Comparison of ENCODE assay signal across 10 mouse cellular contexts in the genomic region with DNA sequence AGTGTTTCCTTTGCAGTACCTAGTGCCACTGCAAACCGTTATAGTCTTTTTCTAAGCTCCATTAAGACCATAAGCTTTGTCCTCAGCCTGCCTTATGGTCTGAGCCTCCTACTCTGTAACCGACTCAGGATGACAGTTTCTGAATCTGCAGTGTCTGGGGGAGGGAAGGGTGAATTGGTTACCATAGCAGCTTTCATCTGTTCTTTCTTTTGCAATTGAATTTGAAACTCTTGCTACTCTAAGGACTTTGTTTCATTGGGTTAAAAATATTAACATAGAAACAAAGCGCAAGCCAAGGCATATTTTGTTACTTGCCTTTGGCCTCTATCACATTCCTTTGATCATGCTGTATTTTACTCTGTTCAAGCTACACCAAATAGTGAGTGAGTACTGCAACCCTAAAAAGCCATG. TPM values are rescaled to one million over a fixed set of nuclear protein-coding genes. Genes with fewer than 3 reads are reported as not detected.
DNase-seq lines count a peak whose midpoint lies in the region; ATAC-seq and TF ChIP-seq lines count a peak whose summit lies in the region.
"Had no signal": no experiment of that assay in that cellular context is flagged by ENCODE, and none has a peak within 500 bp of the region (broad histone marks: within the 10 kb centered on the region; RNA-seq: fewer than 3 reads in every experiment).

No protein-coding gene starts in this region.

- H3K36me3 ChIP-seq in intestine, postnatal 0 days (ENCODE audit: control insufficient read depth, insufficient read depth), result peaks cover 9% of the 10 kb centered on the region; the same call in 1 of the 2 replicates

- no peaks in the 10 kb centered on the region for H3K27me3 ChIP-seq in intestine, postnatal 0 days (replicated peaks; ENCODE audit: control insufficient read depth, insufficient read depth, low read length)
- H3K27me3 ChIP-seq: embryonic facial prominence, embryonic 15.5 days; liver, embryonic 15.5 days had no signal

- TF ChIP-seq CTCF in intestine, postnatal 0 days (IDR thresholded peaks at IDR 0.05; ENCODE audit: low read depth), result no peak

- H3K4me3 ChIP-seq in intestine, postnatal 0 days (ENCODE audit: low read depth, low read length), result no peak overlapping the region
- H3K4me3 ChIP-seq: embryonic facial prominence, embryonic 15.5 days; liver, embryonic 15.5 days had no signal

- 62% methylated on average over 3 of the region's 3 CpGs for WGBS in intestine, postnatal 0 days

- peak; percentile 62 for ATAC-seq in frontal cortex, adult (ENCODE audit: low TSS enrichment)
- no peak for ATAC-seq in intestine, postnatal 0 days

- no peaks in the 10 kb centered on the region for H3K4me1 ChIP-seq in intestine, postnatal 0 days (replicated peaks; ENCODE audit: control insufficient read depth, insufficient read depth, low read length)

- H3K9ac ChIP-seq in intestine, postnatal 0 days (ENCODE audit: low read depth, low read length), result no peak overlapping the region
- H3K9ac ChIP-seq: embryonic facial prominence, embryonic 15.5 days; liver, embryonic 15.5 days had no signal

- H3K27ac ChIP-seq in intestine, postnatal 0 days (ENCODE audit: low read depth, low read length), result no peak overlapping the region
- H3K27ac ChIP-seq: embryonic facial prominence, embryonic 15.5 days; liver, embryonic 15.5 days had no signal

- H3K9me3 ChIP-seq in intestine, postnatal 0 days (ENCODE audit: control insufficient read depth), result no peaks in the 10 kb centered on the region
- H3K9me3 ChIP-seq: embryonic facial prominence, embryonic 15.5 days; liver, embryonic 15.5 days had no signal

- no peak overlapping the region for H3K4me2 ChIP-seq in intestine, postnatal 0 days (replicated peaks; ENCODE audit: low read depth)
- H3K4me2 ChIP-seq: embryonic facial prominence, embryonic 15.5 days; liver, embryonic 15.5 days had no signal

- no peak for DNase-seq in frontal cortex, postnatal 10 days (ENCODE audit: low spot score in 2 of 2)
- peak; percentile 32 for DNase-seq in layer of hippocampus, adult 11-12 months (ENCODE audit: low spot score)
- DNase-seq in layer of hippocampus, postnatal 25 days (ENCODE audit: extremely low spot score in 1 of 2, low spot score in 1 of 2), result no peak
- DNase-seq in right cerebral cortex, adult 2 months (ENCODE audit: low spot score in 2 of 2), result peak; percentile 37 to 44
- no peak for DNase-seq in right cerebral cortex, postnatal 14 days
- no peak for DNase-seq in cerebellum, adult 18-20 months

RNA-seq across cellular contexts. Expression of a gene that starts 49.6 kb away (rescaled TPM):
- 10 to 100 TPM; 16.8 to 17.9 TPM for total RNA-seq in layer of hippocampus, postnatal 25 days (2021)
- polyA plus RNA-seq in intestine, postnatal 0 days (2015; fragmentation: Nextera tagmentation; extraction: Ambion mirVana), result 7.0 and 7.9 TPM in 2 replicates

Comparison
In these comparisons a context has a peak if more than half of its experiments do, and no peak if none do; other contexts are left out.
1. DNase-seq: peak in layer of hippocampus, adult 11-12 months (single experiment) and right cerebral cortex, adult 2 months (2 of 2); none in frontal cortex, postnatal 10 days (0 of 2), layer of hippocampus, postnatal 25 days (0 of 2), right cerebral cortex, postnatal 14 days (single experiment) and cerebellum, adult 18-20 months (0 of 2).